Mouse (Mus musculus): ENCODE data around the gene Pgm2l1.

DNA sequence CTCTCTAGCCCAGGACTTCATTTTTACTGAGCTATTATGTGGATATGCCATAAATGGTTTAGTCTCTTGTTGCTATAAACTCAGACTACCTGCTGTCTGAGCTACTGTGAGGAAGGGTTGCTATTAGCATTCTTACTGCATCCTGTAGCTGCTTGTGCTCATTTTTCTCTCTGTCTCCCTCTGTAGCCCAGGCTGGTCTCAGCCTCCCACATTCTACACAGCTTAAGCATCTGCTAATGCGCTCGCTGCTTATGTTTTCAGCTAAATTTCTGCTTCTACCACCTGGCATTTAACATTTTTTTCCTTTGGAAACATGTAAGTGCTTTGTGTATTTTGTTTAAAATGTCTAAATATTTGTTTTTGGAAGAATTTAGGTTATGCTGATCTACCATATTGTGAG lies 68.6 kb downstream of the Pgm2l1 start:
- TF ChIP-seq HCFC1 (IDR thresholded peaks at IDR 0.05; ENCODE audit: borderline replicate concordance, insufficient read depth, low read length) (no peak), ZC3H11A (IDR thresholded peaks at IDR 0.05; ENCODE audit: borderline replicate concordance, low read depth, low read length) (no peak)
